Mouse (Mus musculus) left cerebral cortex, postnatal 10 days (tissue): Measurements from ENCODE around the gene Olfm1. TPM values are rescaled to one million over a fixed set of nuclear protein-coding genes. Genes with fewer than 3 reads are reported as not detected.

Source experiments
- DNase-seq, 2 experiments: peaks; one replicate each; pipeline ENCODE4 v3.0.0; 2021 to 2022; ENCODE audit warnings: low spot score in 2 of 2, mixed read lengths in 1 of 2; ENCODE audit errors: extremely low spot score in 1 of 2
- intact Hi-C: fragments of 180-260 bp; cut with DNase I; formaldehyde crosslinking; loops from one replicate; pipeline ENCODE4 v1.15.1; 2025
- total RNA-seq, 2 experiments: library from RNA; stranded (reverse); gene quantifications; 2 replicates each; pipeline ENCODE4 v1.2.3; 2021

Gene Olfm1
- total RNA-seq, 2 experiments from 2014 or later: 821 to 879 TPM

DNA sequence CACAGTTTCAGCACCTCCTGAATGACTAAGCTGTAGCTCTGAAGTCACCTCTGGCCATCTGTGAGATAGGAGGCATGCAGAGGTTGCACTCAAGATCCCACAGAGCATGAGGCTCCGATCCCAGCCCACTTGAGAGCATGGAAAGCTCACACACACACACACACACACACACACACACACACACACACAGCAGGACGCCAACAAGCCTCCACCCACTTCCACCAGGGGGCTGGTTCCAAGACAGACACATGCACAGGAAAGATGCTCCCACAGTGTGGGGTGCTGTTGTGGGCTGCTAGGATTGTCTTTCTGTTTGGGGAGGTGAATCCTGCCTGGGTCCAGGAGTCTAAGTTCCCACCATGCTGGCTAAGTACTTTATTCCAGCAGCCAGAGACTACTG is 29.0 kb downstream of the Olfm1 start:
- DNase-seq: no peak
- intact Hi-C loops: no loop called here

DNA sequence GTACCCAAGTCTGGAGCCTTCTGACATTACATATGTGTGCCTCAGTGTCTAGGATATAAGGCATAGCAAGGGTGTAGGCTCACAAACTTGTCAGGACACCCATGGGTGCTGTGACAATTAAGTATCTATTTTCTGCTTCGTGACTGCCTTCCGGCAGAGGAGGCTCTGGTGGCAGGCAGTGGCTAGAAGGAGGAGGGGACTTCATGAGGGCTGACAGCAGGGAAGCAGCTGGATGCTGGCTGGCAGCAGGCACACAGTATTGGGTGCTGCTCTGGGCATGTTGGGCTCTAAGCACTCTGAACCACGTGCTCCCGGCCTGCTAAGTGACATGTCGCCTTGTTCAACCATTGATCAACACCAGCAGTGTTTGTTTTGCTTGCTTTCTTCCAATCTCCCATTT is 32.0 kb downstream of the Olfm1 start:
- no peak for DNase-seq
- intact Hi-C loops: no loop called here

DNA sequence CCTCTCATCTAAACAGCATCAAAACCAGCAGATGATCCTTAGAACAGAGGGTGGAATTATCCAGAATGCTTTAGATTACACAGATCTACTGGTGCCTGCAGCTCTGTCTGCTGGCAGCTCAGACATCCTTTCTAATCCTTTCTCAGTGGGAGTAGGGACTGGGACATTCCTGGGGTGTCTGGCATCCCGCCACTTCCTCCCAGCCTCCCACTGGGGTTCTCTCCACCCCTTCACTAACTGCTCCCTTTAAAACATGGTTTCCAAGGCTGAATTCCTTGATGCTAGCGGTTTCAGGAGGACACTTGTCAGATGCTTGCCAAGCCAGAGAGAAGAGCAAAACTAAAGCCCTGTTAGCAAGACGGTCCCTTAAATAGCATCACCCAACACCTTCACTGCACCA is 33.1 kb downstream of the Olfm1 start:
- peak; percentile 67 to 78 for DNase-seq
- intact Hi-C loops: no loop called here

DNA sequence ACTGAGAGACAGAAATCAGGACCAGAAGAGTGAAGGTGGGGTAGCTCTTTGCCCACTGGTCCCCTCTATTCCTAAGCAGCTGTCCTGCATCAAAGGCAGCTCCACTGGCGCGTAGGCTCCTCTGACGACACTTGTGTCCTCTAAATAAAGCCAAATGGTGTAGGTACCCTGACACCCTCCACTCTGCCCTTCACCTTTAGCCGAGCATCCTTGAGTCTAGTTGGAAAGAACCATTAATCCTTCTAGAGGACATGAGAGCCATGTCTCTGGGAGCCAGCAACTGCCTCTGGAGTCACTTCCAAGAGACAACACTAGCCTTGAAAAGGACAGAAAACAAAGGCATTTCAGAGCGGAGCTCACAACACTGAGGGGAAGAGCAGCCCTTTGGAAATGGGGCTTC is 34.2 kb downstream of the Olfm1 start:
- DNase-seq: no peak
- intact Hi-C loops: no loop called here

DNA sequence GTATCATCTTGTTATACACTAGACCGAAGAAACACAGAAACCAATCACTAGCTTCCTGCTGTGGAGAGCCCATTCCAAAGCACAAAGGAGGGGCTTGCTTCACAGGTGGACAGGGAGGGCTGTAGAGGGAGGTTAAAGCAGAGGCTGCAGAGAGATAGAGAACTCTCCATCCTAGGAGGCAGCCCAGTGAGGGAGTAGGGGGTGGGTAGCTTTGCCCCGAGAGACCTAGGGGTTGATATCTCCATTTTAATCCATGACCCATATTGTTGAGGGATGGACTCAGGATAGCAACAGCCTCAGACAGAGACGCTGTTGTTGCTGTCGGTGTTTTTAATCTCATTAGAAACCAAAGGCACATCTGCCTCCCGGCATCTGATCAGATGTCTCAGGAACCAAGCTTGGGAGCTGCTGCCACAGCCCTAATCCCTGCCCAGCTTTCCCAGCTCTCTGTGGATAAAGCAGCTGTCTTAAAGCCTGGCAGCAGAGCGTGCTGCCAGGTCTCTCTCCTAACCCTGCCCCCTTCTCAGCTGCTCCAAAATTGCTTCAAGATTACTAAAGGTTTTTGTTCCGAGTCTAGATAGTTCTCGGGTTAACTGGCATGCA is 34.9 kb downstream of the Olfm1 start:
- intact Hi-C loops: no loop called here
- DNase-seq: no peak

DNA sequence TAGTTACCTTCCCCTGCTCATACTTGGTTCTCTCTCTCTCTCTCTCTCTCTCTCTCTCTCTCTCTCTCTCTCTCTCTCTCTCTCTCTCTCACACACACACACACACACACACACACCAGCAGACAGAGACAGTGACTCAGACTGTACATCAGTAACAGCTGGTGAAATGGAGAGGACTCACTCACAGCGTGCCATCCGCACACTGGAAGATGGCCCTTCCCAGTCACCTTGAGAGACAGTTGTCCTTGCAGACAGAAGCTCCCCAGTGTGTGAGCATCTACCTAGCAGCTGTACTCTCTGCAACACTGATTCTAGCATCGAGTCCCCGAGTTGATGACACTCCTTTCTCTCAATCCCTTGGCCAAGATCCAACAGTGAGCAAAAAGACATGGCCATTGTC is 35.6 kb downstream of the Olfm1 start:
- intact Hi-C loops: no loop called here

DNA sequence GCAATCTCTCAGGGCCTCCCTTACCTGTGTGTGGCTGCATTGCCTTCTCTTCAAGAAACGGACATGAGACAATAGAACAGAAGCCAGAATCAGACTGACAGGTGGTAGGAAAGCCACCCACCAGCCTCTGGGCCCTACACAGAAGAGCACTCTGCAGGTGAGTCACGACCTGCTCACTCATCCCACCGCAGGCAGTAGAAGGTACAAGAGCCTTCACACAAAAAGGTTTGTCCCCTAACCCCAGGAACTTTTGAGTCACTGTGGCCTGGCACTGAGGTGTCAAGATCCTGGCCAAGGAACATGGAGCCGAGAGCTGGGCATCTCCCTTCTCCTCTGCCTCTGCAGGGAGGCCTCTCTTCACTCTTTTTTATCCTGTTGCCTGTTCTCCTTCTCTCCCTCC is 42.3 kb downstream of the Olfm1 start:
- intact Hi-C loops: no loop called here
- no peak for DNase-seq

More for the DNA sequence above, 35.6 kb downstream of the Olfm1 start:
- DNase-seq: no peak

DNA sequence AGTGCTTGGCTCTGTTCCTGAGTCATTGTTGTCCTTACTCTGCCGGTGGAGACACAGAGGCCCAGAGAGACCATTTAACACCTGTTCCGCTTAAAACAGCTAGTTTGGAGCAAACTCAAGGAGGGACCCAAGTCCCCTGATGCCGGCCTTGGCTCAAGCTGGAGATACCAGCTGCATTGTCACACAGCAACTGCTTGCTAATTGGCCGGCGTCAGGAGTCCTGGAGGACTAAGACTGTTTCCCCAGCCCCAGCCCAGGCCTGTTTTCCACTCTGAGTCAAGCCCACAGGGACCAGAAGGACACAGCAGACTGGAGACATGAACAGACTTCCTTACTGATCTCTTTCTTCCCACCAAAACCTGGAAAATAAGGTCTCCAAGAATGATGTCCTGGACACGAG is 43.7 kb downstream of the Olfm1 start:
- DNase-seq: no peak
- intact Hi-C loops: no loop called here

DNA sequence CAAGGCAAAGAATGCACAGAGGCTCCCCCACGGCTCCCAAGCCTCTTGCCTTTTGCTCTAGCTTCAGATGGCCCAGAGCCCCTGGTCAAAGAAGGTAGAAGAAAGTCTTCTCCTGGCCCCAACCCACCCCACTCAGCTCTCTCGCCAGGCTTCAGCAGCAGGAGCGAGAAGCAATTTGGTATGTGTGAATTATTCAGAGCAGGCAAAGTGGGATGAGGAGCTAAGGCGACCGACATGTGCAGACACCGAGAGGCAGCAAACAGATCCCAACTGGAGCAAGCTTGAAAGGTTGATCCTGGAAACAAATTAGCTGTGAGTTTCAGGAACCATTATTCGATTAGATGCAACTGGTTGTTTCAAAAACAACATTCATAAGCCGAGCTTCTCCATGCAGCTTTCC is 46.8 kb downstream of the Olfm1 start:
- no peak for DNase-seq
- intact Hi-C loops: no loop called here

DNA sequence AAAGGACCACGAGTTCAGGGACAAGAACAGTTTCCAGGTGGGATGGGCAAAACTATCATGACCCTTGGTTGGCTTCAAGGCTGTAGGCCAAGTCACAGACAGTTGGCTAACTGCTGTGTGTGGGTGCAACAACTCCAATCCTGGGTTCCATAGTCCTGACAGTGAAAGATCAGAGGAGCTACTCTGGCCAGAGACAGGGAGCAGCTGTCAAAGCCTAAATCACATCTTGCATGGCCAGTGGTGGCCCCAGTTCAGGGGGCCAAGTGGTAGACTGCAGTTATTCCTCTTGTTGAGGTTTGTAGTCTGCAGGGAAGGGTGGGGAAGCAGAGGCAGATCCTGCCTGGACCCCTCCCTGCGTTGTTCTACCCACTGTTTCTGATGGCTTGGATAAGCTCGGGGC is 48.1 kb downstream of the Olfm1 start:
- intact Hi-C loops: no loop called here
- no peak for DNase-seq

DNA sequence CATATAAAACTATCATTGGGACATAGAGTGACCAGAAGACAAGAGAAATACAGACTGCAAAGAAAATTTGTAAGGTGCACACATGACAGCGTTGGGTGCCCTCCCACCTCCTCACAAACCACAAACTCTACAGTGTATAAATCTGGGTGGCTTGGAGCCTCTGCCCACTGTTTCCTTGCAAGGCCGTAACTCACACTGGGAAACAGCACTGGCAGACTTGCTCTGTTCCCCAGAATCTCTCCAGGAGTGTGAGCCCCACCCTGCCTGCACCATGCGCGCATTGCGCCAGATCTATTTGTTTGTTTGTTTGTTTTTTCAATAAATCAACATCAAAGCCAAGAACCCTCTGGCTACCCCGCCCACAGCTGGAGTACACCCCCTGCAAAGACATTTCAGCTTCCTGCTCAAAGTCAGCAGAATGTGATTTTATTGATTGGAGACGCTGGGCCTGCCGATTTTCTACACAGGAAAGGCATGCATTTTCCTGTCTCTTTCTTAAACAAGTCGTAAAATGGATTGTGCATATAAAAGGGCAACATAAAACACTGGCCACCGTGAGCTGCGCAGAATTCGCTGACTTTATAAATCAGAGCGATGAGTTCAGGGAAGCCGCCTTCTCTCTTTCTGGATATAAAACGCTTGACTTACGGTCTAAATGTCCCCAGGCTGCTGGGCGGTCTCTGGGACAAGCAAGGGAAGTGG is 48.9 kb downstream of the Olfm1 start:
- no peak for DNase-seq
- intact Hi-C loops: no loop called here

DNA sequence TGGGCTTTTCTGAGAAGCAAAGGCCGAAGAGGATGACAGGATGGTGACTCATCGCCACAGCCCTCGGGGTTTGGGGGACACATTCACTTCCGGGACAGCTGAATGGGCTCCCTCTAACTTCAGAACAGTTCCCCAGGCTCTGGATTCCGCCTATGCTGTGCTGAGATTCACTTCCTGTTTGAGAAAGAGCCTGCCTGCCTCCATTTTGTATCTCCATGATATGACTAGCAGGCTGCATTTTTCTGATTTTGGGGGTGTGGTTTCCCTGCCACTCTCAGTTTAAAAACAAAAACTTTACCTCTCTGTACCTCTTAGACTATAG is 49.4 kb downstream of the Olfm1 start:
- intact Hi-C loops: no loop called here

DNA sequence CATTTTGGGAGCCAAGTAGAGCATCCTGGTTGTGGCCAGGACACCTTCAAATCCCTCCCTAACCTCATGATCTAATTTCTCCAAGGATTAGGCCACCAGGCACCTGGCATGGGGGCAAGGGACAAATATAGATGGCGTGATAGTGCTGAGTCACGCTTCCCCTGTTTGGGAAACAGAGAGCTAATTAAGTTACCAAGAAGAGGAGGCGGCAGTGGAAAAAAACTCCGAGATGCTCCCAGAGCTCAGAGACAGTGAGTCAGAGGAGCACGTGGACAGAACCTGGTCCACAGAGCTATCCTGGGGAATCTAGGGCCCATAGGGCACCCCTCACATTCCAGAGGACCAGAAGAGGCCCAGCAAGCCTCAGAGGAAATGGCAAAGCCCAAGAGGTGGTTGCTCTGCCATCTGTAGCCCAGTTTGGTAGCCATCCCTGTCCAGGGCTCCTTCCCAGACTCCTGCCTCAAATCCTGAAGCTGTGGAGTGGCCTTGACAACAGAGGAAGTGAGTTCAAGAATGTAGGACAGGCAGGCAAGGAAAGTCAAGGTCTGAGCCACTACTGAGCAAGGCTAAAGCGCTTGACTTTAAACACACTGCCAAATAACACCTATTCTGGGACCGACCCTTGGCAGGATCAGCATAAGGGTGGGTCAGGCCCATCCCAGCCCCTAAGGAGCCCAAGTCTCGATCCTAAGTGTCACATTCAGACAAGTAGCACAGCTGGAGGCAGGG is 52.0 kb downstream of the Olfm1 start:
- DNase-seq: no peak
- intact Hi-C loops: no loop called here

More for the DNA sequence above, 49.4 kb downstream of the Olfm1 start:
- no peak for DNase-seq

DNA sequence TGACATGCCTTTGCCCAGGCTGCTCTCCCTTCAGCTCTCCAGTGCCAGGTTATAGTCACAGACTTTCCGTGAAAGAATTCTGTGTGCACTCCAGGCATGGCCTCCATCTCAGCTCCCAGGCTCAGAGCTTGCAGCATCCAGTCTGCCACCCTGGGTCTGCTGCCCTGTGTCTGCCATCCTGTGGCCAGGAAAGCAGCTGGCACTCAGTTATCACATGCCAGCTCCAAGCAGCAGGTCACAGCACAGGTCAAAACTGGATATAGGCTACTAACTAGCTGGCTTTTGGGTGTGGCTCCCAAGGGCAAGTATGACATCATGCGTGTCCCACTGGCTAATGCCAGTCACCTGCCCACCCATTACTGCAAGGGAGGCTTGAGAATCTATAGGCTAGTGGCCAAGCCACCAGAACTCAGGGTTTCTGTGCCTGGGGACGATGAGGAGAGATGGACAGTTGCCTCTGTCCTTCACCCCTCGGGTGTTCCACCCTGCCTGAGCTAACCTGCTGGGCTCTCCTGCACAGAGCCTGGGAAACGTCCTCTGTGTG is 53.4 kb downstream of the Olfm1 start:
- DNase-seq: no peak
- intact Hi-C loops: no loop called here

DNA sequence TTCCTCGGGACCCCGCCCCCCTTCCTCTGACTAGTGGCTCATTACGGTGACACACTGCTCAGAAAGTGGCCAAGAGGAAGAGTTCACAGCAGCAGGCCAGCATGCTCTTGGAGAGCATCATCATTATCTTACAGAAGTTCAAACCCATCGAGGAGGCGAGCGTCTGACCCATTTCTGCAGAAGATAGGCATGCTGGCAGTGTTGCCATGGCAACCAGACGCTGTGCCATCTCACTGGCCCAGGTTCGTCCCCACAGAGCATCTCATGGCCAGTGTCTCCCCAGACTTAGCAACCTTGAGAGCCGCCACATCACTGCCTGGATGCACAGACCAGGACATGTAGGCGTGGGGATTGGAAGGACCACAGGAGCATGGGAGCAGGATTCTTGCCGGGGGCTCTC is 54.3 kb downstream of the Olfm1 start:
- peak in 1 of 2 experiments; percentile 53 for DNase-seq
- intact Hi-C loops: no loop called here

DNA sequence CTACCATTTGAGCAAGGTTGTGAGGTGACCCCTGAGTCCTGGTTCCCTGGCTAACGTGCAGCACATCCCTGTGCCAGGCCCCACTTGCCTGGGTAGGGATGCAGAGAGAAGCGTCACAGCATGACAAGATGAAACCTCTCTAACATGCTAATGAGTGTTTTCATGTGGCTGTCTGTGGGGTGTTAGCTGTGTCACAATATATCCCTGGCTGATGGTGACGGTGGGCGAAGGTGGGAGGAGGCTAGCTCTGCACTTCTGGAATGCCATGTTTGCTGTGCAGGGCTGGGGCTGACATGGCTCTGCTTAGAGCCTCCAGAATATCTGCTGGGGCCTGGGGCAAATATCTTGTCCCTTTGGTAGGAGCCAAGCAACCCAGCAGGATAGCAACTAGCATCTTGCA is 59.8 kb downstream of the Olfm1 start:
- intact Hi-C loops: no loop called here
- DNase-seq: no peak

DNA sequence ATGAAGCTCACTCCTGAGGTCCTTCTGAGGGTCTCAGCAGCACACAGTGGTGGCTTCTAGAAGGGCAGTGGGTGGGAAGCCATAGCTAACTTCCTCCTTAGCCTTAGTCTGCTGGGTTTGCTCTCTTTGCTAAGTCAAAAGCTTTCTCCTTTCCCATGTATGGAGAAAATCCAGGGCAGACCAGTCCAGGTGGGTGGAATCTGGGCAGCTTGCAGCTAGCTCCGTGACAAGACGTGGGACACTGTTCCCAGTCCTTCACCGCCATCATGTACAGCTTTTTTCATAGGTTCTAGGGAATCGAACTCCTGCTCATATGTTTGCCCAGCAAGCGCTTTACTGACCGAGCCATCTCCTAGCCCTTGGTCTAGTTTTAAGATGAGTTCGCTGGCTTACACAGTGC is 63.2 kb downstream of the Olfm1 start:
- intact Hi-C loops: no loop called here
- no peak for DNase-seq

DNA sequence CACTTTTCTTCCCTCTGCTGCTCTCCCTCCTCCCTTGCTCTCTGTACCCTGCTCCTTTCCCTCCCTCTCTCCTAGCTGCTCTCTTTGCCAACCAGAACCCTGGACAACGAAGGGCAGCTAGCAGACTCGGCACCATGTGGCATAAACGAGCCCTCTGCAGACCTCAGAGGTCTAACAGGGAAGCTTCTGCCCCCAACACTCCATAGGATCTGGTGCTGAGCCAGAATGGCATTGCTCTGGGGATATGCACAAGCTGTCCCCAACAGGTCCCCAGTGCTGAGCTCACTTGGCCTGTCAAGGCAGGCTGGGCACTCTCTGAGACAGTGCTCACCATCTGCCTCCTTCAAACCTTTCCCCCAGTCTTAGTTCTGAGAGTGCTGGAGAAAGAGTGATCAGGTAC is 68.6 kb downstream of the Olfm1 start:
- DNase-seq: no peak
- intact Hi-C loops: no loop called here

DNA sequence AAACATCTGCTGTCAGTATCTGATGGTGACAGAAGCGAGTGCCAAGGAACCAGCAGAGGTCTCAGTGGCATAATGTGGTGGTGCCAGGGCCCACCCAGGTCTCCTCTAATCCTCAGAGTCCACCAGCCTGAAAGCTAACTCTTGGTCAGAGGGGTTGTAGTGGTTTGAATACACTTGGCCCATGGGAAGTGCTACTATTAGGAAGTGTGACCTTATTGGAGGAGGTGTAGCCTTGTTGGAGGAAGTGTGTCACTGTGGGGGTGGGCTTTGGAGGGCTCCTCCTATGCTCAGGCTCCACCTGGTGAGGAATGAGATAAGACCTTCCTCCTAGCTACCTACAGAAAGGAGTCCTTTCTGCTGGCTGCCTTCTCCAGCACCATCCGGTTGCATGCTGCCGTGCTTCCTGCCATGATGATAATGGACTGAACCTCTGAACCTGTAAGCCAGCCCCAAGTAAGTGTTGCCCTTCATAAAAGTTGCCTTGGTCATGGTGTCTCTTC is 75.0 kb downstream of the Olfm1 start:
- intact Hi-C loops: no loop called here
- DNase-seq: no peak

DNA sequence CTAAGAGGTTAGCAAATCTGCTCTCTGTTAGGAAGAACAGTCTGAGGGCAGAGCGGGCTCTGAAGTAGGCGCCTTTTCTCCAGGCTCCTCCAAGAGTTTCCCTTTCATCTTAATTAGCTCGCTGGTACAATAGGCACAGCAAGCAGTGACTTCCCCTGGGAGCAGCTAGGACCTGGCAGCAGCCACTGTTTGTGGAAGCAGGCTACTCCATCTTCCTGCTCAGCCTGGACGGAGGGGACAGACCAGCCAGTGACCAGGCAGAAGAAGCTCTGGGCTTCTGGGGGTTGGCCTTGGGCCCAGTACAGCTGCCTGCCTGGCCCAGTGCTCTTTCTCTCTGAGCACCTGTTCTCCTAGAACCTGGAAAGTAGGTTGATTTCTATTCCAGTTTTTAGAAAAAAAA is 77.8 kb downstream of the Olfm1 start:
- DNase-seq: peak in 1 of 2 experiments; percentile 57
- intact Hi-C loops: no loop called here
